Mouse (Mus musculus) lung, adult 10 weeks (tissue): ENCODE measurements around the gene Hist1h2bk. TPM values are rescaled to one million over a fixed set of nuclear protein-coding genes. Genes with fewer than 3 reads are reported as not detected.

ENCODE experiments used
- polyA plus RNA-seq: library from polyadenylated mRNA; stranded (reverse); fragments of 350-450 nt; fragmentation: Illumina TruSeq; extraction: RNeasy Lipid Tissue Mini Kit (QIAGEN cat#74804); gene quantifications from one replicate; pipeline ENCODE4 v1.2.3, GENCODE M21; 2014; ENCODE audit warnings: low read depth, low replicate concordance; ENCODE audit not compliant: insufficient read depth

Gene Hist1h2bk
- polyA plus RNA-seq: not detected

GRCm38 (mm10) chr13:22035267-22036148 is at the start of gene Hist1h2bk, which contains the start of gene Hist1h2ah:
Gene Hist1h2bk, plus strand, starts transcription at chr13:22035870.
Gene Hist1h2ah, minus strand, starts transcription at chr13:22035568.

GRCm38 (mm10) chr13:22009642-22010041 is 26.0 kb upstream of the Hist1h2bk start, which contains the start of gene Prss16:
Gene Prss16, minus strand, starts transcription at chr13:22009742.

DNA sequence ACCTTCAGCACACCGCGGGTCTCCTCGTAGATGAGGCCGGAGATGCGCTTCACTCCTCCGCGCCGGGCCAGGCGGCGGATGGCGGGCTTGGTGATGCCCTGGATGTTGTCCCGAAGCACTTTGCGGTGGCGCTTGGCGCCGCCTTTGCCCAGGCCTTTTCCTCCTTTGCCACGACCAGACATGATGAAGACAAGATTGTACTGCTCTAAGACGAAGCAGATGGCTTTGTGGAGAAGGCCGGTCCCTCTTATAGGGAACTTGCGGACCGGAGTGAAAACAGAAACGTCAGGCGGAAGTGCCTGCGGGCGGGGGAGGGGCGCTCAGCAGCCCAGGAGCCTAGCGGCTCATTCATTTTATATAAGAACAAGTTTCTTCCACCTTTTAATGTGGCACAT is 5.5 kb downstream of the Hist1h2bk start, which contains the start of gene Hist1h4i:
TSS of gene Hist1h4i (minus strand) at position 221 of the 395 bp plus-strand sequence.

GRCm38 (mm10) chr13:22042568-22043502 is 7.2 kb downstream of the Hist1h2bk start, which contains the start of the genes Hist1h2ag and Hist1h2bj:
Gene Hist1h2ag, minus strand, starts transcription at chr13:22042944.
Gene Hist1h2bj, plus strand, starts transcription at chr13:22043214.

DNA sequence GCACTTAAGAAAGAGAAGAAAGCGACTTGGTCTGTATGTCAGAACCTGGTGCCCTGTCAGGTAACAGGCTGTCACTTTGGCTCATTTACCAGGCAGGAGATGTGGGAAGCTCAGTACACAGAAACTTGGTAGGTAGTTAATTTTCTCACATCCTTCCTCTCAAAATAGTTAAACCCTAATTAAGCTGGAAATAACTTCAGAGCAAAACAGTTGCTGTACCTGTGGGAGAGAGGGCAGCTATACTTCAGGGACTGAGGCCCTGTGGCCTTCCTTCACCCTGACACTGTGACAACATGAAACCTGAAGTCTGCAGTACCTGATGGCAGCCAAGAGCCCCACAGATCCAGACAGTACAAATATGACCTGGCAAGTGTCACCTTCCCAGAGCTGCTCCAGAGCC is 48.5 kb downstream of the Hist1h2bk start, which contains the start of gene Vmn1r188:
TSS of gene Vmn1r188 (plus strand) at position 301 of the 400 bp plus-strand sequence.

Other genes starting within 250 kb of the Hist1h2bk start
- gene Hist1h2an, start 248.7 kb upstream of the Hist1h2bk start, polyA plus RNA-seq: not detected
- not detected for gene Hist1h2bp, start 248.4 kb upstream of the Hist1h2bk start, polyA plus RNA-seq
- 0.42 TPM for gene Hist1h2bq, start 225.7 kb upstream of the Hist1h2bk start, polyA plus RNA-seq
- not detected for gene Hist1h2ao, start 225.4 kb upstream of the Hist1h2bk start, polyA plus RNA-seq
- 1.4 TPM for gene Hist1h4m, start 224.1 kb upstream of the Hist1h2bk start, polyA plus RNA-seq
- gene Hist1h4n, start 203.7 kb upstream of the Hist1h2bk start, polyA plus RNA-seq: 1.0 TPM
- gene Hist1h2ap, start 202.4 kb upstream of the Hist1h2bk start, polyA plus RNA-seq: not detected
- not detected for gene Hist1h2br, start 202.1 kb upstream of the Hist1h2bk start, polyA plus RNA-seq
- 1.2 TPM for gene Zfp184, start 90.8 kb upstream of the Hist1h2bk start, polyA plus RNA-seq
- gene Pom121l2, start 54.7 kb upstream of the Hist1h2bk start, polyA plus RNA-seq: not detected
- not detected for gene Prss16, start 26.1 kb upstream of the Hist1h2bk start, polyA plus RNA-seq
- not detected for gene Hist1h2ah, start 302 bp upstream of the Hist1h2bk start, polyA plus RNA-seq
- gene Hist1h4i, start 5.5 kb downstream of the Hist1h2bk start, polyA plus RNA-seq: 3.2 TPM
- not detected for gene Hist1h2ag, start 7.1 kb downstream of the Hist1h2bk start, polyA plus RNA-seq
- gene Hist1h2bj, start 7.3 kb downstream of the Hist1h2bk start, polyA plus RNA-seq: not detected
- gene Vmn1r188, start 48.6 kb downstream of the Hist1h2bk start, polyA plus RNA-seq: not detected
- gene Vmn1r189, start 70.0 kb downstream of the Hist1h2bk start, polyA plus RNA-seq: not detected
- not detected for gene Vmn1r191, start 148.1 kb downstream of the Hist1h2bk start, polyA plus RNA-seq
- not detected for gene Vmn1r192, start 155.3 kb downstream of the Hist1h2bk start, polyA plus RNA-seq
- gene Vmn1r193, start 187.3 kb downstream of the Hist1h2bk start, polyA plus RNA-seq: not detected
- gene Vmn1r194, start 208.3 kb downstream of the Hist1h2bk start, polyA plus RNA-seq: not detected
- gene Vmn1r195, start 234.7 kb downstream of the Hist1h2bk start, polyA plus RNA-seq: not detected